Mouse (Mus musculus): ENCODE results near the gene 1110051M20Rik.

1110051M20Rik gene

GRCm38 (mm10) chr2:91444286-91444892, at the start of gene 1110051M20Rik:
1110051M20Rik (minus strand) TSS chr2:91444704.
- peak; percentile 81 to 86 for DNase-seq (ENCODE audit: low spot score in 2 of 2)

GRCm38 (mm10) chr2:91493981-91494380, 49.5 kb upstream of the 1110051M20Rik start:
- DNase-seq (ENCODE audit: low spot score in 2 of 2): no peak

- no peak for DNase-seq (ENCODE audit: low spot score in 2 of 2)
These were observed 47.6 kb upstream of the 1110051M20Rik start for GRCm38 (mm10) chr2:91492071-91492635.

GRCm38 (mm10) chr2:91487295-91487694, 42.8 kb upstream of the 1110051M20Rik start:
- DNase-seq (ENCODE audit: low spot score in 2 of 2): peak in 1 of 2 experiments; percentile 17

GRCm38 (mm10) chr2:91485256-91485655, 40.8 kb upstream of the 1110051M20Rik start:
- DNase-seq (ENCODE audit: low spot score in 2 of 2): no peak

- no peak for DNase-seq (ENCODE audit: low spot score in 2 of 2)
These were observed 40.2 kb upstream of the 1110051M20Rik start for GRCm38 (mm10) chr2:91484698-91485097.

- no peak for DNase-seq (ENCODE audit: low spot score in 2 of 2)
These were observed 36.5 kb upstream of the 1110051M20Rik start for GRCm38 (mm10) chr2:91480805-91481514.

- no peak for DNase-seq (ENCODE audit: low spot score in 2 of 2)
These were observed 35.9 kb upstream of the 1110051M20Rik start for GRCm38 (mm10) chr2:91480399-91480801.

GRCm38 (mm10) chr2:91476841-91477240, 32.3 kb upstream of the 1110051M20Rik start:
- DNase-seq (ENCODE audit: low spot score in 2 of 2): no peak

- DNase-seq (ENCODE audit: low spot score in 2 of 2): no peak
These were observed 31.8 kb upstream of the 1110051M20Rik start for GRCm38 (mm10) chr2:91476251-91476661.

GRCm38 (mm10) chr2:91475791-91476190, 31.3 kb upstream of the 1110051M20Rik start:
- DNase-seq (ENCODE audit: low spot score in 2 of 2): no peak

GRCm38 (mm10) chr2:91474358-91474757, 29.9 kb upstream of the 1110051M20Rik start:
- DNase-seq (ENCODE audit: low spot score in 2 of 2): no peak

- DNase-seq (ENCODE audit: low spot score in 2 of 2): no peak
These were observed 25.6 kb upstream of the 1110051M20Rik start for GRCm38 (mm10) chr2:91470055-91470647.

GRCm38 (mm10) chr2:91467613-91468012, 23.1 kb upstream of the 1110051M20Rik start:
- no peak for DNase-seq (ENCODE audit: low spot score in 2 of 2)

- DNase-seq (ENCODE audit: low spot score in 2 of 2): no peak
These were observed 21.4 kb upstream of the 1110051M20Rik start for GRCm38 (mm10) chr2:91465934-91466333.

GRCm38 (mm10) chr2:91462681-91463080, 18.2 kb upstream of the 1110051M20Rik start:
- DNase-seq (ENCODE audit: low spot score in 2 of 2): no peak

- no peak for DNase-seq (ENCODE audit: low spot score in 2 of 2)
These were observed 17.7 kb upstream of the 1110051M20Rik start for GRCm38 (mm10) chr2:91462196-91462595.

- no peak for DNase-seq (ENCODE audit: low spot score in 2 of 2)
These were observed 16.8 kb upstream of the 1110051M20Rik start for GRCm38 (mm10) chr2:91461341-91461740.

GRCm38 (mm10) chr2:91460771-91461170, 16.3 kb upstream of the 1110051M20Rik start:
- no peak for DNase-seq (ENCODE audit: low spot score in 2 of 2)

GRCm38 (mm10) chr2:91460076-91460475, 15.6 kb upstream of the 1110051M20Rik start:
- DNase-seq (ENCODE audit: low spot score in 2 of 2): no peak

GRCm38 (mm10) chr2:91458673-91459391, 14.3 kb upstream of the 1110051M20Rik start:
- DNase-seq (ENCODE audit: low spot score in 2 of 2): no peak

GRCm38 (mm10) chr2:91458252-91458672, 13.8 kb upstream of the 1110051M20Rik start:
- DNase-seq (ENCODE audit: low spot score in 2 of 2): no peak

All from natural killer cell, adult 2 months (primary cell).